Mouse (Mus musculus) adrenal gland, postnatal 25 days (tissue): Measurements from ENCODE around the gene Gfer. TPM values are rescaled to one million over a fixed set of nuclear protein-coding genes. Genes with fewer than 3 reads are reported as not detected.
"Not testable (repeated sequence)": the region's sequence is repeated elsewhere in the genome, so short reads cannot be mapped to it uniquely, and the experiment has no call there.

Experiments
- DNase-seq: peaks from one replicate; pipeline ENCODE4 v3.0.0; 2021; ENCODE audit warnings: mixed read lengths
- total RNA-seq: library from RNA; stranded (reverse); gene quantifications from 2 replicates; pipeline ENCODE4 v1.2.3, GENCODE M21; 2021

The Gfer gene
- total RNA-seq, 1 experiment from 2014 or later: 30.5 TPM

- DNase-seq: no peak
Observed at GRCm38 (mm10) chr17:24722220-24722924, 26.4 kb upstream of the Gfer start.

GRCm38 (mm10) chr17:24721383-24721955, 25.5 kb upstream of the Gfer start:
- DNase-seq: not testable (repeated sequence)

GRCm38 (mm10) chr17:24720616-24721015, 24.7 kb upstream of the Gfer start:
- DNase-seq: not testable (repeated sequence)

GRCm38 (mm10) chr17:24719494-24720222, 23.7 kb upstream of the Gfer start:
- peak; percentile 96 for DNase-seq

GRCm38 (mm10) chr17:24718938-24719337, 23.0 kb upstream of the Gfer start:
- DNase-seq: not testable (repeated sequence)

- no peak for DNase-seq
Observed at GRCm38 (mm10) chr17:24717943-24718342, 22.0 kb upstream of the Gfer start, which contains the start of the genes Rnf151 and Rps2. Gene Rnf151, minus strand, starts transcription at chr17:24718063. Gene Rps2, plus strand, starts transcription at chr17:24718116.

- DNase-seq: no peak
Observed at GRCm38 (mm10) chr17:24716166-24716682, 20.3 kb upstream of the Gfer start.

- no peak for DNase-seq
Observed at GRCm38 (mm10) chr17:24715556-24715955, 19.6 kb upstream of the Gfer start.

GRCm38 (mm10) chr17:24708646-24709045, 12.7 kb upstream of the Gfer start:
- no peak for DNase-seq

- no peak for DNase-seq
Observed at GRCm38 (mm10) chr17:24707801-24708425, 12.0 kb upstream of the Gfer start.

GRCm38 (mm10) chr17:24706982-24707800, 11.2 kb upstream of the Gfer start, which contains the start of gene Tbl3:
Gene Tbl3, minus strand, starts transcription at chr17:24707660.
- DNase-seq: peak; percentile 93

GRCm38 (mm10) chr17:24705821-24706220, 9.9 kb upstream of the Gfer start:
- no peak for DNase-seq

- DNase-seq: no peak
Observed at GRCm38 (mm10) chr17:24701251-24701650, 5.3 kb upstream of the Gfer start.

- no peak for DNase-seq
Observed at GRCm38 (mm10) chr17:24699473-24699872, 3.5 kb upstream of the Gfer start.

GRCm38 (mm10) chr17:24698715-24699114, 2.8 kb upstream of the Gfer start:
- no peak for DNase-seq

GRCm38 (mm10) chr17:24697985-24698384, 2.0 kb upstream of the Gfer start:
- DNase-seq: no peak

- DNase-seq: no peak
Observed at GRCm38 (mm10) chr17:24695326-24696010, 488 bp downstream of the Gfer start.

- no peak for DNase-seq
Observed at GRCm38 (mm10) chr17:24692385-24692784, 3.6 kb downstream of the Gfer start.

GRCm38 (mm10) chr17:24689251-24690081, 6.5 kb downstream of the Gfer start, which contains the start of gene Syngr3:
Gene Syngr3, minus strand, starts transcription at chr17:24689955.
- no peak for DNase-seq

- DNase-seq: no peak
Observed at GRCm38 (mm10) chr17:24687599-24687998, 8.4 kb downstream of the Gfer start.
